Comparison of ENCODE assay signal across 8 mouse cellular contexts in the genomic region with DNA sequence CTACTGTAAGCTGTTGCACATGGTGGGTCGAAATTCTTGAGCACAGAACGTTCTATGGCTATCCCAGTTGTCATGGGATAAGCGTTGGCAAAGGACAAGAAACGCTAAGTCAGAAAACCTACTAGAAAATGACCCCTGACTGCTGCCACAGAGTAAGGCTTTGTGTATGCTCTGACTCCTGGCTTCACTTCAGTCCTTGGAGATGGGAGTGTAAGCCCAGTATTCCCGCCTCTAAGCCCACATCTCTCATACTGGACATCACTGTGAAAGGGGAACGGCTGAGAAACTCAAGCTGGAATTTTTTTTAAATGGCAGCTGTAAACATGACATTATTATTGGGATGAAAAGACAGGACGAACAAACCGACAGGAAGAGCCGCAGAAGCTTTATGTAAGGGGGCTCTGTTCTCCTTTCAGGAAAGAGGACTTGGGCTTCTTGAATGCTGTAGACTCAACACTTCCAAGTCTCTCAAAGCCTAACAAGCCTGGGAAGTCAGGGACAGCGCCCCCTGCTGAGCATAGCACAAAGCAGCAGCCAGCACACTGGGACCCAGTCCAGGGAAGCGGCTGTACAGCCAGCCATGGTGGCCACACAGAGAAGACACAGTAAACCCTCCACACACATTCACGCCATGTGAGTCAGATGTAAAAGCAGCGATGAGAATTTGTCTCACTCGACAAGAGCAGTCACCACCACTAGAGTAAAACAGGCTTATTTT.
DNase-seq lines count a peak whose midpoint lies in the region; ATAC-seq and TF ChIP-seq lines count a peak whose summit lies in the region.

No protein-coding gene starts in this region.

- 67% methylated on average over 14 of the region's 14 CpGs for WGBS in liver, embryonic 12.5 days (ENCODE audit: insufficient replicate concordance)
- 68% methylated on average over 14 of the region's 14 CpGs for WGBS in stomach, postnatal 0 days

- DNase-seq in kidney, postnatal 25 days: peak; percentile 11 to 24
- DNase-seq in kidney, adult 8-10 months: no peak
- peak; percentile 44 for DNase-seq in MEL-GATA-1-ER (ENCODE audit: extremely low read depth, low read depth)
- DNase-seq in brain, embryonic 14.5 days (ENCODE audit: low read depth): peak; percentile 70
- DNase-seq in frontal cortex, postnatal 10 days (ENCODE audit: low spot score in 2 of 2): peak; percentile 61 to 71
- no peak for DNase-seq in stomach, postnatal 0 days (ENCODE audit: low spot score)
- no peak for DNase-seq in urinary bladder, postnatal 36 days (ENCODE audit: low spot score in 2 of 2)

- H3K36me3 ChIP-seq in liver, embryonic 12.5 days: no peaks in the 10 kb centered on the region
- H3K36me3 ChIP-seq in stomach, postnatal 0 days (ENCODE audit: control insufficient read depth, insufficient read depth, low read length): no peaks in the 10 kb centered on the region

- peak; percentile 62 for TF ChIP-seq CTCF in brain, embryonic 14.5 days (IDR thresholded peaks at IDR 0.05; ENCODE audit: borderline replicate concordance, extremely low read depth, insufficient read depth, insufficient read length)
- peak; percentile 71 for TF ChIP-seq CTCF in stomach, postnatal 0 days (IDR thresholded peaks at IDR 0.05; ENCODE audit: low read depth)

- no peak for TF ChIP-seq EP300 in stomach, postnatal 0 days (optimal IDR thresholded peaks at IDR 0.05)

- ATAC-seq in liver, embryonic 12.5 days: peak; percentile 69
- ATAC-seq in stomach, postnatal 0 days (ENCODE audit: low FRiP score, low TSS enrichment): no peak

- H3K4me1 ChIP-seq in liver, embryonic 12.5 days: peaks cover 6% of the 10 kb centered on the region
- H3K4me1 ChIP-seq in stomach, postnatal 0 days (replicated peaks; ENCODE audit: control insufficient read depth, insufficient read depth): no peaks in the 10 kb centered on the region

- no peak overlapping the region for H3K4me3 ChIP-seq in liver, embryonic 12.5 days
- H3K4me3 ChIP-seq in stomach, postnatal 0 days (ENCODE audit: low read depth, low read length): no peak overlapping the region

- no peaks in the 10 kb centered on the region for H3K27me3 ChIP-seq in liver, embryonic 12.5 days (replicated peaks)
- peaks cover 2% of the 10 kb centered on the region; the same call in 1 of the 2 replicates for H3K27me3 ChIP-seq in stomach, postnatal 0 days (ENCODE audit: control insufficient read depth, insufficient read depth, low read length)

- H3K27ac ChIP-seq in liver, embryonic 12.5 days: no peak overlapping the region
- no peak overlapping the region for H3K27ac ChIP-seq in stomach, postnatal 0 days (replicated peaks)

- H3K9ac ChIP-seq in liver, embryonic 12.5 days: no peak overlapping the region
- H3K9ac ChIP-seq in stomach, postnatal 0 days (ENCODE audit: low read length): no peak overlapping the region

- TF ChIP-seq POLR2A in brain, embryonic 14.5 days (IDR thresholded peaks at IDR 0.05; ENCODE audit: borderline replicate concordance, extremely low read depth, insufficient read depth, insufficient read length, poor library complexity, severe bottlenecking): no peak

- no peak overlapping the region for H3K4me2 ChIP-seq in liver, embryonic 12.5 days
- H3K4me2 ChIP-seq in stomach, postnatal 0 days (replicated peaks; ENCODE audit: low read depth): no peak overlapping the region

- no peaks in the 10 kb centered on the region for H3K9me3 ChIP-seq in liver, embryonic 12.5 days (replicated peaks)
- no peaks in the 10 kb centered on the region for H3K9me3 ChIP-seq in stomach, postnatal 0 days (ENCODE audit: control insufficient read depth, low read length)

Comparison
In these comparisons a context has a peak if more than half of its experiments do, and no peak if none do; other contexts are left out.
1. DNase-seq: peak in kidney, postnatal 25 days (2 of 2), MEL-GATA-1-ER (single experiment), brain, embryonic 14.5 days (single experiment) and frontal cortex, postnatal 10 days (2 of 2); none in kidney, adult 8-10 months (0 of 2), stomach, postnatal 0 days (single experiment) and urinary bladder, postnatal 36 days (0 of 2).